Mouse (Mus musculus) MEL (cell line): ENCODE data around the gene Kdm5a. TPM values are rescaled to one million over a fixed set of nuclear protein-coding genes. Genes with fewer than 3 reads are reported as not detected.
A peak's percentile ranks its signal among the peaks of the same experiment; 100 is the strongest.

Experiments
- DNase-seq: peaks from one replicate; pipeline ENCODE4 v3.0.0; 2011; ENCODE audit warnings: low read depth, low spot score
- H3K27ac ChIP-seq: 2 replicates; pipeline ENCODE4 v1.5.1; 2012; ENCODE audit warnings: low read depth, mild to moderate bottlenecking, control low read depth, low read length, moderate library complexity; ENCODE audit not compliant: control insufficient read depth
- H3K27me3 ChIP-seq, 2 experiments: fragments of 150-350 bp in 1 of 2; sonication (generic) in 1 of 2; 2 replicates each; pipeline ENCODE4 v1.6.1; 2012; ENCODE audit warnings: low read length in 2 of 2, mild to moderate bottlenecking in 2 of 2, improper control_type of control experiment in 1 of 2, moderate library complexity in 1 of 2; ENCODE audit not compliant: insufficient read depth in 2 of 2, control insufficient read depth in 1 of 2
- H3K36me3 ChIP-seq, 2 experiments: 2 replicates each; pipeline ENCODE4 v1.6.1; 2012 to 2014; ENCODE audit warnings: low read length in 2 of 2, improper control_type of control experiment in 1 of 2, inconsistent platforms in 1 of 2, mild to moderate bottlenecking in 1 of 2; ENCODE audit not compliant: insufficient read depth in 2 of 2, control insufficient read depth in 1 of 2
- H3K4me1 ChIP-seq, 2 experiments: fragments of 150-350 bp in 1 of 2; sonication (generic) in 1 of 2; 2 replicates each; pipeline ENCODE4 v1.6.1; 2012; ENCODE audit warnings: low read length in 2 of 2, improper control_type of control experiment in 1 of 2, mild to moderate bottlenecking in 1 of 2; ENCODE audit not compliant: insufficient read depth in 2 of 2, control insufficient read depth in 1 of 2
- H3K4me3 ChIP-seq, 2 experiments: fragments of 150-350 bp in 1 of 2; sonication (generic) in 1 of 2; 2 replicates each; pipeline ENCODE4 v1.5.1; 2012; ENCODE audit warnings: low read depth in 2 of 2, low read length in 2 of 2, mild to moderate bottlenecking in 2 of 2, moderate library complexity in 2 of 2, control low read depth in 1 of 2, improper control_type of control experiment in 1 of 2; ENCODE audit not compliant: control insufficient read depth in 1 of 2, insufficient read depth in 1 of 2
- H3K79me2 ChIP-seq: 2 replicates; pipeline ENCODE4 v1.6.1; 2012; ENCODE audit warnings: mild to moderate bottlenecking, low read length, moderate library complexity; ENCODE audit not compliant: control insufficient read depth, poor library complexity, insufficient read depth
- H3K9ac ChIP-seq: 2 replicates; pipeline ENCODE4 v1.6.1; 2012; ENCODE audit warnings: low read depth, mild to moderate bottlenecking, control low read depth, low read length, moderate library complexity; ENCODE audit not compliant: control insufficient read depth, poor library complexity, severe bottlenecking
- H3K9me3 ChIP-seq: fragments of 150-350 bp; sonication (generic); replicated peaks from 2 replicates; pipeline ENCODE4 v1.6.1; 2012; ENCODE audit warnings: mild to moderate bottlenecking, low read length, improper control_type of control experiment, moderate library complexity; ENCODE audit not compliant: insufficient read depth
- BHLHE40 ChIP-seq: IDR thresholded peaks from 2 replicates; pipeline ENCODE4 v1.6.1; 2012; ENCODE audit warnings: low read depth, mild to moderate bottlenecking, inconsistent platforms, low read length, improper control_type of control experiment, borderline replicate concordance
- CHD2 ChIP-seq: IDR thresholded peaks from 2 replicates; pipeline ENCODE4 v1.6.1; 2011; ENCODE audit warnings: low read length, improper control_type of control experiment
- CTCF ChIP-seq, 3 experiments: IDR thresholded peaks in 2 of 3; conservative IDR thresholded peaks in 1 of 3; 2 replicates each; pipeline ENCODE4 v1.5.1; 2011 to 2012; ENCODE audit warnings: low read length in 3 of 3, low read depth in 2 of 3, mild to moderate bottlenecking in 2 of 3, improper control_type of control experiment in 1 of 3, inconsistent platforms in 1 of 3, mixed read lengths in 1 of 3, moderate library complexity in 1 of 3; ENCODE audit not compliant: control insufficient read depth in 1 of 3, insufficient read depth in 1 of 3, poor library complexity in 1 of 3, severe bottlenecking in 1 of 3
- ELF1 ChIP-seq: IDR thresholded peaks from 2 replicates; pipeline ENCODE4 v1.6.1; 2014; ENCODE audit warnings: low read depth, mild to moderate bottlenecking, inconsistent platforms, low read length, improper control_type of control experiment, moderate library complexity
- ETS1 ChIP-seq: IDR thresholded peaks from 2 replicates; pipeline ENCODE4 v1.6.1; 2012; ENCODE audit warnings: low read depth, mild to moderate bottlenecking, inconsistent platforms, low read length, improper control_type of control experiment, moderate library complexity
- GATA1 ChIP-seq: IDR thresholded peaks from 2 replicates; pipeline ENCODE4 v1.6.1; 2011; ENCODE audit warnings: low read depth, low read length, improper control_type of control experiment
- HCFC1 ChIP-seq: IDR thresholded peaks from 2 replicates; pipeline ENCODE4 v1.6.1; 2012; ENCODE audit warnings: low read depth, mild to moderate bottlenecking, inconsistent platforms, low read length, improper control_type of control experiment, moderate library complexity
- MAZ ChIP-seq: IDR thresholded peaks from 2 replicates; pipeline ENCODE4 v1.6.1; 2012; ENCODE audit warnings: low read depth, mild to moderate bottlenecking, inconsistent platforms, low read length, improper control_type of control experiment
- MYB ChIP-seq: IDR thresholded peaks from 2 replicates; pipeline ENCODE4 v1.6.1; 2011; ENCODE audit warnings: mild to moderate bottlenecking, low read depth, low read length, improper control_type of control experiment
- MYC ChIP-seq: IDR thresholded peaks from 2 replicates; pipeline ENCODE4 v1.6.1; 2011; ENCODE audit warnings: low read depth, mild to moderate bottlenecking, low read length, improper control_type of control experiment, moderate library complexity
- NELFE ChIP-seq: IDR thresholded peaks from 2 replicates; pipeline ENCODE4 v1.6.1; 2011; ENCODE audit warnings: low read depth, low read length, improper control_type of control experiment
- POLR2A ChIP-seq, 2 experiments: IDR thresholded peaks; 2 replicates each; pipeline ENCODE4 v1.6.1; 2011 to 2012; ENCODE audit warnings: low read length in 2 of 2, mild to moderate bottlenecking in 2 of 2, control low read depth in 1 of 2, improper control_type of control experiment in 1 of 2, low read depth in 1 of 2, moderate library complexity in 1 of 2; ENCODE audit not compliant: control insufficient read depth in 1 of 2, insufficient read depth in 1 of 2, poor library complexity in 1 of 2
- POLR2AphosphoS5 ChIP-seq: IDR thresholded peaks from 2 replicates; pipeline ENCODE4 v1.6.1; 2012; ENCODE audit warnings: low read depth, borderline replicate concordance, mild to moderate bottlenecking, inconsistent platforms, low read length, moderate library complexity, mixed read lengths
- RAD21 ChIP-seq: IDR thresholded peaks from 2 replicates; pipeline ENCODE4 v1.6.1; 2011; ENCODE audit warnings: mild to moderate bottlenecking, low read depth, low read length, improper control_type of control experiment
- SMC3 ChIP-seq: IDR thresholded peaks from 2 replicates; pipeline ENCODE4 v1.6.1; 2011; ENCODE audit warnings: low read depth, low read length, improper control_type of control experiment
- TAL1 ChIP-seq: IDR thresholded peaks from 2 replicates; pipeline ENCODE4 v1.6.1; 2012; ENCODE audit warnings: mild to moderate bottlenecking, inconsistent platforms, low read length, moderate library complexity, mixed read lengths
- TBP ChIP-seq: IDR thresholded peaks from 2 replicates; pipeline ENCODE4 v1.8.0; 2011; ENCODE audit warnings: low read depth, low read length, improper control_type of control experiment
- TCF12 ChIP-seq: IDR thresholded peaks from 2 replicates; pipeline ENCODE4 v1.6.1; 2014; ENCODE audit warnings: low read depth, mild to moderate bottlenecking, inconsistent platforms, low read length, improper control_type of control experiment, moderate library complexity
- USF1 ChIP-seq: IDR thresholded peaks from 2 replicates; pipeline ENCODE4 v1.6.1; 2014; ENCODE audit warnings: low read depth, mild to moderate bottlenecking, inconsistent platforms, low read length, improper control_type of control experiment, moderate library complexity
- USF2 ChIP-seq, 2 experiments: IDR thresholded peaks; 2 replicates each; pipeline ENCODE4 v1.6.1; 2011 to 2012; ENCODE audit warnings: improper control_type of control experiment in 2 of 2, low read length in 2 of 2, borderline replicate concordance in 1 of 2, inconsistent platforms in 1 of 2, low read depth in 1 of 2, mild to moderate bottlenecking in 1 of 2; ENCODE audit not compliant: insufficient read depth in 1 of 2
- ZC3H11A ChIP-seq: IDR thresholded peaks from 2 replicates; pipeline ENCODE4 v1.6.1; 2012; ENCODE audit warnings: low read depth, mild to moderate bottlenecking, inconsistent platforms, low read length, improper control_type of control experiment
- ZMIZ1 ChIP-seq: IDR thresholded peaks from 2 replicates; pipeline ENCODE4 v1.6.1; 2012; ENCODE audit warnings: low read depth, mild to moderate bottlenecking, inconsistent platforms, low read length, improper control_type of control experiment, moderate library complexity
- ZNF384 ChIP-seq: IDR thresholded peaks from 2 replicates; pipeline ENCODE4 v1.6.1; 2012; ENCODE audit warnings: low read depth, mild to moderate bottlenecking, inconsistent platforms, low read length, improper control_type of control experiment
- polyA plus RNA-seq, 2 experiments: library from polyadenylated mRNA; stranded (reverse) in 1 of 2; unstranded in 1 of 2; fragments of >175 nt in 1 of 2; fragments of >200 nt in 1 of 2; gene quantifications; 2 replicates each; pipeline versions ENCODE4 v1.2.1 to v1.2.4; 2012; ENCODE audit warnings: low replicate concordance in 2 of 2, low read depth in 1 of 2; ENCODE audit not compliant: insufficient read length in 2 of 2, insufficient read depth in 1 of 2, missing spikeins in 1 of 2
- total RNA-seq: library from RNA; depleted of rRNA; stranded (reverse); fragments of 300-350 nt; gene quantifications from 2 replicates; pipeline ENCODE4 v1.2.3, GENCODE M21; 2012

Kdm5a gene
- total and polyA plus RNA-seq, 3 experiments = 45.7 to 303 (median 121) TPM

- Histone ChIP-seq H3K27me3 (no peaks in the 10 kb centered on the region), H3K9me3 (no peaks in the 10 kb centered on the region), H3K79me2 (no peaks in the 10 kb centered on the region), H3K4me3 (no peak overlapping the region), H3K9ac (no peak overlapping the region), H3K36me3 (peaks cover 0 to 19% of the 10 kb centered on the region in 2 experiments; a peak in 2 of 4 replicates), H3K4me1 (peaks cover 3 to 20% of the 10 kb centered on the region in 2 experiments; a peak in 3 of 4 replicates), H3K27ac (no peak overlapping the region)
- DNase-seq = peak; percentile 74
- TF ChIP-seq ZC3H11A (peak; percentile 54), CTCF (IDR thresholded peaks at IDR 0.05 in 2 of 3, conservative IDR thresholded peaks at IDR 0.05 in 1 of 3; ENCODE audit: control insufficient read depth in 1 of 3, insufficient read depth in 1 of 3, low read depth in 2 of 3, low read length in 3 of 3, poor library complexity in 1 of 3, severe bottlenecking in 1 of 3) (peak; percentile 48 to 62 (median 59)), ZNF384 (peak; percentile 95), MAZ (no peak), TBP (0 out of 2 replicates have a peak, but pooled peaks have one; percentile 21), SMC3 (peak; percentile 44), TAL1 (no peak), GATA1 (no peak), ELF1 (no peak), RAD21 (peak; percentile 57)
- TF ChIP-seq, all 39 proteins: peak for 6
These were observed 93.2 kb downstream of the Kdm5a start for GRCm38 (mm10) chr6:120457074-120457473.

- no peak overlapping the region for H3K4me3 ChIP-seq
- H3K27me3 ChIP-seq = no peaks in the 10 kb centered on the region
- TF ChIP-seq HCFC1 (no peak), MAZ (no peak), USF2 (IDR thresholded peaks at IDR 0.05; ENCODE audit: borderline replicate concordance in 1 of 2, insufficient read depth in 1 of 2, low read depth in 1 of 2, low read length in 2 of 2) (no peak), POLR2AphosphoS5 (no peak), TCF12 (no peak), ETS1 (no peak), TAL1 (no peak), CHD2 (no peak), POLR2A (IDR thresholded peaks at IDR 0.05; ENCODE audit: control insufficient read depth in 1 of 2, insufficient read depth in 1 of 2, low read depth in 1 of 2, low read length in 2 of 2, poor library complexity in 1 of 2) (no peak), BHLHE40 (no peak), ZMIZ1 (no peak), CTCF (IDR thresholded peaks at IDR 0.05 in 2 of 3, conservative IDR thresholded peaks at IDR 0.05 in 1 of 3; ENCODE audit: control insufficient read depth in 1 of 3, insufficient read depth in 1 of 3, low read depth in 2 of 3, low read length in 3 of 3, poor library complexity in 1 of 3, severe bottlenecking in 1 of 3) (no peak), USF1 (no peak), MYB (no peak), MYC (no peak), GATA1 (no peak), TBP (no peak), ZC3H11A (no peak), NELFE (no peak)
- TF ChIP-seq, all 39 proteins: peak for 0
- H3K9me3 ChIP-seq = no peaks in the 10 kb centered on the region
- H3K36me3 ChIP-seq = peaks cover 0 to 14% of the 10 kb centered on the region in 2 experiments; a peak in 2 of 4 replicates
- no peak for DNase-seq
- H3K4me1 ChIP-seq = peaks cover under 1 to 15% of the 10 kb centered on the region in 2 experiments; a peak in 3 of 4 replicates
- H3K9ac ChIP-seq = no peak overlapping the region
- H3K79me2 ChIP-seq = no peaks in the 10 kb centered on the region
- H3K27ac ChIP-seq = no peak overlapping the region
These were observed 93.8 kb downstream of the Kdm5a start for GRCm38 (mm10) chr6:120457751-120458150.
